Mouse (Mus musculus) embryonic facial prominence, embryonic 10.5 days (tissue): ENCODE measurements around the gene Antxr2. TPM values are rescaled to one million over a fixed set of nuclear protein-coding genes. Genes with fewer than 3 reads are reported as not detected.

ENCODE experiments used
- DNase-seq: peaks from one replicate; pipeline ENCODE4 v3.0.0-alpha.2; 2017; ENCODE audit warnings: low spot score
- H3K27ac ChIP-seq: fragments of 300-500 bp; sonication (generic); replicated peaks from 2 replicates; pipeline ENCODE4 v1.5.1; 2016; ENCODE audit warnings: mild to moderate bottlenecking
- H3K27me3 ChIP-seq: fragments of 300-500 bp; sonication (generic); replicated peaks from 2 replicates; pipeline ENCODE4 v1.6.1; 2016; ENCODE audit warnings: low read depth, mild to moderate bottlenecking; ENCODE audit not compliant: poor library complexity, severe bottlenecking
- H3K36me3 ChIP-seq: fragments of 300-500 bp; sonication (generic); replicated peaks from 2 replicates; pipeline ENCODE4 v1.6.1; 2016; ENCODE audit warnings: mild to moderate bottlenecking, moderate library complexity
- H3K4me1 ChIP-seq: fragments of 300-500 bp; sonication (generic); 2 replicates; pipeline ENCODE4 v1.6.1; 2016
- H3K4me3 ChIP-seq: fragments of 300-500 bp; sonication (generic); 2 replicates; pipeline ENCODE4 v1.5.1; 2016; ENCODE audit warnings: mild to moderate bottlenecking, moderate library complexity
- H3K9me3 ChIP-seq: fragments of 300-500 bp; sonication (generic); 2 replicates; pipeline ENCODE4 v1.6.1; 2016; ENCODE audit warnings: mild to moderate bottlenecking
- whole genome bisulfite sequencing: fragments of 180-500 bp; shearing (Covaris S2); methylation state at CpG from one replicate; pipeline ENCODE4 v1.1.7; 2016; 5-methylcytosine and 5-hydroxymethylcytosine counted together
- polyA plus RNA-seq: library from polyadenylated mRNA; unstranded; fragments of >200 nt; fragmentation: Nextera tagmentation; extraction: Ambion mirVana; gene quantifications from 2 replicates; pipeline ENCODE4 v1.2.1, GENCODE M21; 2016

Gene Antxr2
- polyA plus RNA-seq, result 15.4 and 16.9 TPM in 2 replicates

DNA sequence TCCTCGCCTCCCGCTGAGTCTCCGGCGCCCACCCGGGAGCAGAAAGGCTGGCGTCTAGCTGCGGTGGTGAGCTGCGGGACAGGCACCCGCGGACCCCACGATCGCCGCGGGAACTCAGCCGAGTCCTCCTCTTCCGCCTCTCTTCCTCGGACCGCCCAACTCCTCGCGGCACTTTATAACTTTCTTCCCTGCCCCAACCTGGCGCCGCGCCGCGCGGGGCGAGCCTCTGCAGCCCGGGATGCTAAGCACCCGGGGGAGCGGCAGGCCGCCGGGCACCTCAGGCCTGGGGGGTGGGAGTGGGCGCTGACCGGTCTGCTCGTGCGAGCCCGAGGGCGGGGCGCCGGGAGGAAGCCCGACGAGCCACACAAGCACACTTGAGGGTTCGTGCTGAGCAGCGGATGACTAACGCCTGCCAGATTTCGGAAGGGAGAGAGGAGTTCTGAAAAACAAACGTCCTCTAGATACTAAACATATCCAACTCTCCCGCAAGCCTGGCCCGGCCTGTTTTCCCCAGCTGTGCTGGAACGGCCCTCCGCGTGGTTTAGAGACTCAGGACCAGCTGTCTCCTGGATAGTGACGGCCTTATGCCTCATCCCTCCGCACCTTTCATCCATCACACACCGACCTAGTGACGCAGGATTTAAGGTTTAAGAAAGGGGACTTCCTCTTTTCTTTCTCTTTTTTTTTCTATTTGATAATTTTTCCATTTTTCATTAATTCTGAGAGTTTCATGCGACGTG lies at the start of gene Antxr2:
Gene Antxr2 (minus strand): TSS at position 142 of the 740 bp plus-strand sequence.
- WGBS, result 3% methylated on average over 58 of the region's 58 CpGs
- no peaks in the 10 kb centered on the region for H3K9me3 ChIP-seq
- H3K4me1 ChIP-seq, result peaks cover 12% of the 10 kb centered on the region
- peak; percentile 75 for DNase-seq
- peak within 1 kb of the TSS; percentile 69 for H3K4me3 ChIP-seq
- peaks cover 10% of the 10 kb centered on the region for H3K36me3 ChIP-seq
- peak within 1 kb of the TSS; percentile 91 for H3K27ac ChIP-seq
- H3K27me3 ChIP-seq, result peaks cover 13% of the 10 kb centered on the region

DNA sequence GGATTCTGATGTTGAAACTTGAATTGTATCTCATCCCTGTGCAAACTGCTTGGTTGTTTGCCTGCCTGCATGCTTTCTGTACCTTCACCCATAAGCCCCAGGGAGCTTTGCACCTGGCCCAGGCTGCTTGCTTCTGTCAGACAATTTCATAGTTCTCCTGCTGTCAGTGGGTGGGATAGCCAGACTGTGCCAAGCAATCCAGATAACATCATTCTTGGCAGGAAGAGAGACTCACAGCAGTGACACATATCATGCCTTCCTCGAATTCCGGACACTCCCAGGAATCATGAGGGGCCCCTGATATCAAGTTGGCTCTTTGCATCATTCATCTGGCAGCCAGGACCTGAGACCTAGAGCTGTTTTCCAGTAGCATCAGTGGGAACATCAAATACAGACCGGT lies 45.8 kb upstream of the Antxr2 start:
- Histone ChIP-seq H3K9me3 (no peaks in the 10 kb centered on the region), H3K27ac (no peak overlapping the region), H3K36me3 (no peaks in the 10 kb centered on the region), H3K4me3 (no peak overlapping the region), H3K27me3 (no peaks in the 10 kb centered on the region), H3K4me1 (no peaks in the 10 kb centered on the region)
- no peak for DNase-seq
- WGBS, result 74% methylated on average over 3 of the region's 3 CpGs

DNA sequence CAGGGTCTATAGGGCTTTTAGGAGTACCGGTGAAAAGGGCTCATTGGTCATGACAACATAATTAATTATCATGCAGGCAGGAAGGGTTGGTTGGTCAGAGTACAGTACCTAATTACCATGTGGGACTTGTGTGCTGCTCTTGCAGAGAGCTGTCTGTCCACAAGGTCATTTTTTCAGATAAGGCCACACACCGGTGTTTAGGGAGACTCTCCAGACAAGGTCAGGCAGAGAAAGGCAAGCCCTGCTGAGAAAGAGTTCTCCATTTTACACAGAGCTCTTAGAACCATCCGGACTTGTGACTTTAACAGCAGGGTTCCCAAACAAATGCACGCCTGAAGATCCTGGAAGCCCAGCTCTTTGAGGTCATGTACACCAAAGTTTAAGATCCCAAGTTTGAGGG lies 38.3 kb upstream of the Antxr2 start:
- no peak for DNase-seq
- 79% methylated on average over 4 of the region's 4 CpGs for WGBS
- H3K9me3 ChIP-seq, result no peaks in the 10 kb centered on the region
- H3K4me3 ChIP-seq, result no peak overlapping the region
- no peaks in the 10 kb centered on the region for H3K4me1 ChIP-seq
- H3K27ac ChIP-seq, result no peak overlapping the region
- no peaks in the 10 kb centered on the region for H3K27me3 ChIP-seq
- H3K36me3 ChIP-seq, result no peaks in the 10 kb centered on the region

DNA sequence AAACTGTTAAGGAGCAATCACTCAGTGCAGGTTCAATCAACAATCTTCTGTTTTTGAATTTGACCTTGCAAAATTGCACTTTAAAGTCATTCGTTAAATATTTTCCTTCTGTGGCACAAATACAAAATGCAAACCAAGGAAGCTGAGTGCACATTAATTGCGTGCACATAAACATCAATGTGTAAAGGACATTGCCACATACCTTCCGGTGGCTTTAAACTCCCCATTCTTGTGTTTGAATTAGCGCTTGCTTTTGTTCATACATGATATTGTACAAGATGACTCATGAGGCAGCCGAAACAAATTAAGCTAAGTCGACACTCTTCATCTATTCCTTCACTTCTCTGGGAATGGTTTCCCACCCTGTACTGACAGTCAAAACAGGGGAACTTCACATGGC lies 24.4 kb upstream of the Antxr2 start:
- no peak for DNase-seq
- WGBS, result 92% methylated on average over 6 of the region's 6 CpGs
- no peaks in the 10 kb centered on the region for H3K9me3 ChIP-seq
- H3K4me3 ChIP-seq, result no peak overlapping the region
- no peaks in the 10 kb centered on the region for H3K27me3 ChIP-seq
- H3K36me3 ChIP-seq, result no peaks in the 10 kb centered on the region
- H3K4me1 ChIP-seq, result no peaks in the 10 kb centered on the region
- no peak overlapping the region for H3K27ac ChIP-seq

DNA sequence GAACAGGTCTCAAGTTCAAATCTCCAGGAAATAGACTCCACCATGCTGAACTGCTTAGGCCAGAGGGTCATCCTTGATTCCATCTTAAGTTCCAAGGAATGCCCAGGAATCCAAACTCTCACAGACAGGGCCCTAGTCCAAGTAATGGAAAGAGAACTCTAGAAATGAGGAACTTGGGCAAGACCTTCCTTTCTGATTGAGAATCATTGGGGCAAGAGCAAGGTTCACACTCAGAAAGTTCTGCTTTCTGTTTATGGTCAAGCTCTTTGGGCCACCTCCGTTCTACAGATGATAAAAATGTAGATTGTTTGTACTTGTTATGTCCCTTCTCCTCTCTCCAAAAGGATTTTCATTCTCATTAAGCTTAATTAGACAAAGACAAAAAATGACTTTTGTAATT lies 24.0 kb upstream of the Antxr2 start:
- H3K27me3 ChIP-seq, result no peaks in the 10 kb centered on the region
- H3K36me3 ChIP-seq, result no peaks in the 10 kb centered on the region
- DNase-seq, result no peak
- WGBS, result 89% methylated on average over 1 of the region's 1 CpGs
- no peak overlapping the region for H3K27ac ChIP-seq
- no peaks in the 10 kb centered on the region for H3K9me3 ChIP-seq
- no peak overlapping the region for H3K4me3 ChIP-seq
- no peaks in the 10 kb centered on the region for H3K4me1 ChIP-seq

DNA sequence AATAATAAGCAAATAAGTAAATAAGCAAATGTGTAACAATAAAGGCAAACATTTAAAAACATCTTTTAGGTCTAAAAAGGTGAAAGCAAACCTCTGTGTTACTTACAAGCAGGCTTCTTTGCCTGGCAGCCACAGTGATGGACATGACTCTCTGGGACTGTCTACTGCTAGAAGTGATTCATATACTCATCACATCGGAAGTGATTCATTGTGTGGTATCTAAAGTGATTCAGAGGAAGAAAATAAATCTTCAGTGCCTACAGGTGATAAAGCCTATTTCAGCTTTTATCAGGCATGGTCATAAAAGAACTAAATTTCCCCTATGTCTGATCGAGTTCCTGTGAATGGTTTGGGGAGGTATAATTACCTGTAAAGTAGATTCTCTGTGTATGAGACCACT lies 4.1 kb upstream of the Antxr2 start:
- no peak overlapping the region for H3K27ac ChIP-seq
- H3K27me3 ChIP-seq, result peaks cover 13% of the 10 kb centered on the region
- no peak for DNase-seq
- no peak overlapping the region for H3K4me3 ChIP-seq
- WGBS, result 86% methylated on average over 2 of the region's 2 CpGs
- peaks cover 2% of the 10 kb centered on the region for H3K4me1 ChIP-seq
- no peaks in the 10 kb centered on the region for H3K9me3 ChIP-seq
- H3K36me3 ChIP-seq, result no peaks in the 10 kb centered on the region

DNA sequence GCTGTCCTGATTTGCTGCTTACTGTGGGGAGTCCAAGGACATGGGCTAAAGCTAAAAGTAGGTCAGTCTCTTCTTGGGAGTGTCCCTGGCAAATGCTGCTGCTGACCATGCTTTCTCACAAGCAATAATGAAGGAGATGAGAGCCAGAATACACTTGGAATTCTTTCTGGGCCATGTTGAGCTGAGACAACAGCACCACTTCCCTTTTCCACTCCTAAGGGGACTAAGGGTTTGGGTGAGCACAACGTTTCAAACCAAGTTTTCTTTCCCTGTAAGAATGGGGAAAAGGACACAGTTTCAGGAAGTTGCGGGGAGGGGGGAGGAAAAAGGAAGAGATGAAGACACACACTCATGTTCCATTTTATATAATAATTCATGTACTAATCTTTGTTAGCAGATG lies 3.4 kb upstream of the Antxr2 start:
- Histone ChIP-seq H3K27me3 (peaks cover 13% of the 10 kb centered on the region), H3K27ac (no peak overlapping the region), H3K36me3 (no peaks in the 10 kb centered on the region), H3K9me3 (no peaks in the 10 kb centered on the region), H3K4me3 (no peak overlapping the region), H3K4me1 (peaks cover 8% of the 10 kb centered on the region)
- no peak for DNase-seq
- WGBS, result 66% methylated on average over 2 of the region's 2 CpGs

DNA sequence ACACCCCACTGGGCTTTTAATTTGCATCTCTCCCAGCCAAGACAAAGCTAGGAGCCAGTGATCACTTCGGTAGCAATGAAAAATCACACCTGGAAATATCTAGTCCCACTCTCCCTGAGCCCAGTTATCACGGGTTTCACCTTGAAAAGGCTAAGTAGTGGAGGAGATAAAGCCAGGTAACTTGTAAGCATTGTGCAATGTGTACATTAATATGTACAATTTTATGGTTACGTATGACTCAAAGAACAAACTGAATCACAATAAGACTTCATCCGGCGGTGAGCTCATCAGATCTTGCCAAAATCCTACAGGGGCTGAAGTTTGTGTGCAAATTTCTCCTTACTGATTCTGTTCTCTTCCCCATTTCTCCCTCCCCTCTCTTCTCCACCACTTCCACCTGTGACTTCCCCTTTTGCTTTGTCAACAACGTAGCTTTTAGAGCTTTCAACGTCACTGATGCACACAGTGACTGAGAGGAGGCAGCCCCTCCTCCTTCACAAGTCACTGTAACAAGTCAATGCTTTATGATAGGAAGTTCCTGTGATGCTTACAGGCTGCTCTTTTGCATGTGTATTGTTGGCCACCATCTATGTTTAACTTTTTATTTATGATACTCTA lies 2.1 kb upstream of the Antxr2 start:
- Histone ChIP-seq H3K27ac (no peak overlapping the region), H3K4me1 (peaks cover 12% of the 10 kb centered on the region), H3K27me3 (peaks cover 13% of the 10 kb centered on the region), H3K4me3 (no peak overlapping the region), H3K36me3 (no peaks in the 10 kb centered on the region), H3K9me3 (no peaks in the 10 kb centered on the region)
- 72% methylated on average over 7 of the region's 7 CpGs for WGBS
- DNase-seq, result no peak

DNA sequence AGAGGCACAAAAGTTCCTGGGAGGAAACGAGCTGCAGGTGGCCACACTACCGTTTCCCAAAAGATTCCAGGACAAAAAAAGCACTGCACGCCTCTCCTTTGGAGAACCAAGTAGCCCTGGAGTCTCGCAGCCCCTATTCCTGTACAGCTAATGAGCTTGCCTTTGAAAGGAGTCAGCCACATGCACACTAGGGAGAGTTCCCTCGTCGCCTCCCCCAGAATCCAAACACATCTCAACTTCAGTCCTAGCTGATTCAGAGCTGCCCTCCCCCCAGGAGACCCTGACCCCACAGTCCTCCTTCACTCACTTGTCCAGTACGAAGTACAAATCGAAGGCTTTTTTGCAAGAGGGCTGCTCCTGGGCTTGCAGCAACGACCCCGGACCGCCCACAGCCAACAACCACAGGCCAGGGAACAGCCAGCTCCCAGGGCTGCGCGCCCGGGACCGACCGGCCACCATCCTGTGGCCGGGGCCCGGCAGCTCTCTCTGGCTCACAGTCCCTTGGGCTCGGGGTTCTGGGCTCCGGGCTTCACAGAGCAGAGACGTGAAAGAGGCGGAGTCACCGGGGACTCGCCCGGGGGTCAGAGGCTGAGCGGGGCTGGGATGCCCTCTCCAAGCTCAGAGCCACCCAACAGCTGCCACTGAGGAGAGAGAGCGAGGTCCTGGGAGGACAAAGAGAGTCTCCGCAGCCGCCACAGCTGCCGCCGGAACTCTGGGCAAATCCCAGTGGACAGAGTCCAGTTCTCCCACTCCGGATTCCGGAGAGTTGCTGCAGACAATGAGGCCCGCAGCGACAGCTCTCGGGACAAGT lies 547 bp downstream of the Antxr2 start:
- peaks cover 12% of the 10 kb centered on the region for H3K4me1 ChIP-seq
- peak overlapping the region; percentile 91 for H3K27ac ChIP-seq
- peak; percentile 80 for DNase-seq
- H3K4me3 ChIP-seq, result peak overlapping the region; percentile 69
- no peaks in the 10 kb centered on the region for H3K9me3 ChIP-seq
- H3K36me3 ChIP-seq, result peaks cover 18% of the 10 kb centered on the region
- WGBS, result under 1% methylated on average over 36 of the region's 36 CpGs
- peaks cover 13% of the 10 kb centered on the region for H3K27me3 ChIP-seq

DNA sequence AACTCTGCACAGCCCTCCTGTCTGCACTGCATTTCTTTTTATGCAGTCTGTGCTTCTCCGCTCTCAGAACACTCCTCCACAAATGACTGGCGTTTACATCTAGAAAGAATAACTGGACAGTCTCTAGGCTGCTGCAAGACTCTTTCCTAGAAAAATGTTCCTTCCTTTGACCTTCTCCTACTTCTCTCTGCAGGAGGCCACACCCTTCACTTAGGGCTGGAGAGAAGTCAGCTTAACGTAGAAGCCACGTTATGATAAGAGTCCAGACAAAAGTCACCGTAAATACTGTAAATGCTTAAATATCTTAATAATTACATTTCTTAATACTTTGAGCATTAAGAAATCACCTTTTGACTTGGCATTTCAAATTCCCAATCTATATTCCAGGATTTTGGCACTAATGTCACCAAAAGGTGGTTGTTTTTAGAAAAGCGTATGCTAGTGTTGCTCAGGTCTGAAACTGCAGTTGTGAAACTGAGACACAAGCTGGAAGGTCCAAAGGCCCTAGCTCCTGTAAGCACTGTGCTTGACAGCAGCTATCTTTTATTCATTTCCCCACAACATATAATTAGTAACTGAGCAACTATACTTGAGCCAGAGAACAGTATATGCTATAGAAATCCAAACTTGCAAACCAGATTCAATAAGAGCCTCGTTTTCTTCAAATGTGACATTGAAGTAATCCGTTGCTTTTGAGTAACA lies 3.0 kb downstream of the Antxr2 start:
- no peak overlapping the region for H3K27ac ChIP-seq
- peaks cover 13% of the 10 kb centered on the region for H3K27me3 ChIP-seq
- H3K4me3 ChIP-seq, result no peak overlapping the region
- peaks cover 12% of the 10 kb centered on the region for H3K4me1 ChIP-seq
- H3K36me3 ChIP-seq, result peaks cover 41% of the 10 kb centered on the region
- no peak for DNase-seq
- WGBS, result 79% methylated on average over 8 of the region's 8 CpGs
- no peaks in the 10 kb centered on the region for H3K9me3 ChIP-seq

DNA sequence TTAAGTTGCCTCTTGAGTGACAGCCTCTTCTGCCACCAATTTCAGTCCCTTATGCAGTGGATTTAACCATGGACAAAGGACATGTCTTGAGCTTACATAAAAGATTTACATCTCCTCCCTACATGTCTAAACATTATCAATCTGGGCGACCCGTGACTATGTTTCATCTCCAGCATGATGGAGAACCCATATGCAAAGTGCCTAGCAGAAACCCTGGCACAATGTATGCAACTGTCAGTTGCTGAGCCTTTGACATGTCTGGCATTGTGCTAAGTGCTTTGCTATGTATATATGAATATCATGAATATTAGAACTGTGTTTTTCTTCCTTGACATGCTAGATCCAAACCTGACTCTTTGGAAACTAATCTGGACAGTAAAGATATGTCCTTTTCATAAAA lies 4.9 kb downstream of the Antxr2 start:
- no peaks in the 10 kb centered on the region for H3K27me3 ChIP-seq
- no peaks in the 10 kb centered on the region for H3K9me3 ChIP-seq
- H3K4me3 ChIP-seq, result no peak overlapping the region
- WGBS, result 84% methylated on average over 2 of the region's 2 CpGs
- H3K36me3 ChIP-seq, result peaks cover 53% of the 10 kb centered on the region
- H3K27ac ChIP-seq, result no peak overlapping the region
- no peak for DNase-seq
- peaks cover 12% of the 10 kb centered on the region for H3K4me1 ChIP-seq

DNA sequence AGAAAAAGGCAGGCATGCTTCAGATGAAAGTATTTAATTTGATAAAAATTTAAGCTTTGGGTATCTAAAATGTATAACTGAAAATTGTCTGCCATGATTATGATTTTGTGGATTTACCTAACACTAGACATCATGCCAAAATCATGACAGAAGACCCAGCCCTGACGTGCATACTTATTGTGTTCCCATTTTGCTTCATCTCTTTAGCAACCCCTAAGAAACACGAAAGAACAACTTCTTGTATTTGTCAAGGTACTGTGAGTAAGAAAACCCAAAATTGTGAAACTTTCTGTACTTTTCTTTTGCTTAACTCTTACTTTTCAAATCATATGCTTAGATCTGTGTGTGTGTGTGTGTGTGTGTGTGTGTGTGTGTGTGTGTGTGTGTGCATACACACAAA lies 6.3 kb downstream of the Antxr2 start:
- H3K4me1 ChIP-seq, result peaks cover 6% of the 10 kb centered on the region
- no peak overlapping the region for H3K4me3 ChIP-seq
- H3K36me3 ChIP-seq, result peaks cover 66% of the 10 kb centered on the region
- H3K27me3 ChIP-seq, result no peaks in the 10 kb centered on the region
- no peak for DNase-seq
- no peaks in the 10 kb centered on the region for H3K9me3 ChIP-seq
- no peak overlapping the region for H3K27ac ChIP-seq
- WGBS, result 93% methylated on average over 2 of the region's 2 CpGs
